Mouse (Mus musculus) intestine, postnatal 0 days (tissue): Measurements from ENCODE around the gene Tdgf1. TPM values are rescaled to one million over a fixed set of nuclear protein-coding genes. Genes with fewer than 3 reads are reported as not detected.

ENCODE experiments used
- ATAC-seq: fragments of 200-750 bp; cut with Nextera tagmentation; 2 replicates; pipeline ENCODE4 v1.8.0; 2017; ENCODE audit warnings: mild to moderate bottlenecking, moderate TSS enrichment, moderate library complexity
- H3K27ac ChIP-seq: fragments of 300-500 bp; sonication (generic); 2 replicates; pipeline ENCODE4 v1.5.1; 2014; ENCODE audit warnings: mild to moderate bottlenecking, low read depth, low read length, moderate library complexity
- H3K27me3 ChIP-seq: fragments of 300-500 bp; sonication (generic); replicated peaks from 2 replicates; pipeline ENCODE4 v1.6.1; 2014; ENCODE audit warnings: low read length, mixed read lengths; ENCODE audit not compliant: control insufficient read depth, insufficient read depth
- H3K36me3 ChIP-seq: fragments of 300-500 bp; sonication (generic); 2 replicates; pipeline ENCODE4 v1.6.1; 2014; ENCODE audit warnings: mild to moderate bottlenecking, moderate library complexity; ENCODE audit not compliant: control insufficient read depth, insufficient read depth
- H3K4me1 ChIP-seq: fragments of 300-500 bp; sonication (generic); replicated peaks from 2 replicates; pipeline ENCODE4 v1.6.1; 2014; ENCODE audit warnings: antibody characterized with exemption, low read length, mixed read lengths; ENCODE audit not compliant: control insufficient read depth, insufficient read depth
- H3K4me2 ChIP-seq: fragments of 300-500 bp; sonication (generic); replicated peaks from 2 replicates; pipeline ENCODE4 v1.6.1; 2014; ENCODE audit warnings: low read depth, mild to moderate bottlenecking, moderate library complexity
- H3K4me3 ChIP-seq: fragments of 300-500 bp; sonication (generic); 2 replicates; pipeline ENCODE4 v1.5.1; 2014; ENCODE audit warnings: low read depth, low read length
- H3K9ac ChIP-seq: fragments of 300-500 bp; sonication (generic); 2 replicates; pipeline ENCODE4 v1.6.1; 2014; ENCODE audit warnings: mild to moderate bottlenecking, low read depth, low read length
- H3K9me3 ChIP-seq: fragments of 300-500 bp; sonication (generic); 2 replicates; pipeline ENCODE4 v1.6.1; 2016; ENCODE audit warnings: mixed run types; ENCODE audit not compliant: control insufficient read depth
- CTCF ChIP-seq: sonication (generic); IDR thresholded peaks from 2 replicates; pipeline ENCODE4 v1.5.1; 2016; ENCODE audit warnings: low read depth, mild to moderate bottlenecking, control low read depth, antibody characterized with exemption, moderate library complexity
- WGBS: fragments of 180-500 bp; shearing (Covaris S2); extraction: QIAGEN DNeasy Blood & Tissue Kit; methylation state at CpG from one replicate; pipeline ENCODE4 v1.1.7; 2014; 5-methylcytosine and 5-hydroxymethylcytosine counted together
- polyA plus RNA-seq: library from polyadenylated mRNA; unstranded; fragments of >200 nt; fragmentation: Nextera tagmentation; extraction: Ambion mirVana; gene quantifications from 2 replicates; pipeline ENCODE4 v1.2.1, GENCODE M21; 2015

The Tdgf1 gene
- polyA plus RNA-seq, 1 experiment from 2014 or later, result not detected

- no peak for TF ChIP-seq CTCF
Measured at GRCm38 (mm10) chr9:110988078-110988477, 42.1 kb upstream of the Tdgf1 start.

DNA sequence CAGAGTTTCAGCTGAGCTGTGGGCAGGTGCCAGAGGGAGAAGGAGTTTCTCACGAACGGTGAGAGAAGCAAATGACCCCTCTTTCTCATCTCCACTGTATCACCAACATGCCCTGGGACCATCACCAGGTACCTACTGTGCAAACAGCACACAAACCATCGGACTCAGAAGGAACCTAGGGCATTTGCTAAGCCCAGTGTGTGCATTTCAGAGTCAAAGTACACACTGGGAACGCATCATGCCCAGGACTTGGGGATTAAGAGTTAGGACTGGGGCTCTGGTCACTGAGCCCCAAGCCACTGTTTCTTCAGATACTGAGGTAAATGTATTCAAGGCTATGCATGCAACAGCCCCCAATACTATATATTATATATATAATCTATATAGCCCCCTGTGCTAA, 41.4 kb upstream of the Tdgf1 start:
- H3K4me3 ChIP-seq, result no peak overlapping the region
- WGBS, result 52% methylated on average over 4 of the region's 4 CpGs
- no peaks in the 10 kb centered on the region for H3K4me1 ChIP-seq
- no peak overlapping the region for H3K4me2 ChIP-seq
- H3K9me3 ChIP-seq, result no peaks in the 10 kb centered on the region
- no peaks in the 10 kb centered on the region for H3K27me3 ChIP-seq
- no peaks in the 10 kb centered on the region for H3K36me3 ChIP-seq
- H3K27ac ChIP-seq, result no peak overlapping the region
- no peak for ATAC-seq
- H3K9ac ChIP-seq, result no peak overlapping the region
- TF ChIP-seq CTCF, result no peak

More at GRCm38 (mm10) chr9:110988078-110988477, 42.1 kb upstream of the Tdgf1 start:
- Histone ChIP-seq H3K27ac (no peak overlapping the region), H3K9me3 (no peaks in the 10 kb centered on the region), H3K4me2 (no peak overlapping the region), H3K4me3 (no peak overlapping the region), H3K9ac (no peak overlapping the region), H3K4me1 (no peaks in the 10 kb centered on the region), H3K27me3 (no peaks in the 10 kb centered on the region), H3K36me3 (no peaks in the 10 kb centered on the region)
- ATAC-seq, result no peak
- 50% methylated on average over 3 of the region's 3 CpGs for whole genome bisulfite sequencing

GRCm38 (mm10) chr9:110985951-110986350, 40.0 kb upstream of the Tdgf1 start:
- H3K4me2 ChIP-seq, result no peak overlapping the region
- no peak overlapping the region for H3K27ac ChIP-seq
- ATAC-seq, result 0 out of 2 replicates have a peak, but pooled peaks have one; percentile 8
- no peaks in the 10 kb centered on the region for H3K27me3 ChIP-seq
- no peak overlapping the region for H3K9ac ChIP-seq
- 82% methylated on average over 8 of the region's 8 CpGs for WGBS
- no peaks in the 10 kb centered on the region for H3K4me1 ChIP-seq
- no peaks in the 10 kb centered on the region for H3K9me3 ChIP-seq
- no peak for TF ChIP-seq CTCF
- H3K36me3 ChIP-seq, result no peaks in the 10 kb centered on the region
- no peak overlapping the region for H3K4me3 ChIP-seq

DNA sequence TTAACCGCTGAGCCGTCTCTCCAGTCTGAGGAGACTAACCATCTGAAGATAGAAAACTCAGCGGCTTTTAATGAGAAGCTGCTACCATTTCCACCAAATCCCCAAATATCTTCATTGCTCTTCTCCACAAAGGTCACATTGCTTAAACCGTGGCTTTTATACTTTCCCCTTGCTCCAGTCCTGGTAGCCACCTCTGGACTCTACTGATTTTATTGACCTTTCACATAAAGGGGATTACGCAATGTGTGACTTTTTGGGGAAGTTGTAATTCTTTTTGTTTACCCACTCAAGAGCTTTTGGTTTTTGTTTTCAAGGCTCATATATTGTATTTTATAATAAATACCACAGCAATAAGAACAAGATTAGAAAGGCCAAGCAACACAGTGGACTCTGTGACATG, 39.6 kb upstream of the Tdgf1 start:
- Histone ChIP-seq H3K4me3 (no peak overlapping the region), H3K4me1 (no peaks in the 10 kb centered on the region), H3K9me3 (no peaks in the 10 kb centered on the region), H3K27me3 (no peaks in the 10 kb centered on the region), H3K9ac (no peak overlapping the region), H3K27ac (no peak overlapping the region), H3K4me2 (no peak overlapping the region), H3K36me3 (no peaks in the 10 kb centered on the region)
- no peak for TF ChIP-seq CTCF
- no peak for ATAC-seq
- 89% methylated on average over 5 of the region's 5 CpGs for WGBS

GRCm38 (mm10) chr9:110984096-110984495, 38.1 kb upstream of the Tdgf1 start:
- Histone ChIP-seq H3K9me3 (no peaks in the 10 kb centered on the region), H3K4me1 (no peaks in the 10 kb centered on the region), H3K27ac (no peak overlapping the region), H3K4me3 (no peak overlapping the region), H3K9ac (no peak overlapping the region), H3K4me2 (no peak overlapping the region), H3K36me3 (no peaks in the 10 kb centered on the region), H3K27me3 (no peaks in the 10 kb centered on the region)
- WGBS, result 94% methylated on average over 9 of the region's 9 CpGs
- ATAC-seq, result no peak
- TF ChIP-seq CTCF, result no peak

DNA sequence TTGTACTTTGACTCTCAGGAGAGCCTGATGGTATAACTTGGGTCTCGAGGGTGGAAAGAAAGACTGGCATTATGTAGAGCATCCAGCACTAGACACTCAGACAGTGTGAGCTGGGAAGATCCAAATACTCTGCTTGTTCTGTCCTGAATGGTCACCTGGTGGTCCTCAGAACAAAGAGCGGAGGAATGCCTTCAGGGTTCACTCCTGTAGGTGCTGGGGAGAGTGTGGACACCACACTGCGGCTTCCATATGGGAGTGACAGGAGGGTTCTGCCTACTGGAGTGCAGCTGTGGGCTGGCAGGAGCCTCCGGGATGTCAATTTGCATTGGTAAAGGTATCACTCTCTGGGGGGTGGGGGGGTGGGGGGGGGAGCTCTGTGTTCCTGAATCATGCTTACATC, 36.4 kb upstream of the Tdgf1 start:
- H3K36me3 ChIP-seq, result no peaks in the 10 kb centered on the region
- H3K9me3 ChIP-seq, result no peaks in the 10 kb centered on the region
- no peaks in the 10 kb centered on the region for H3K27me3 ChIP-seq
- no peak for ATAC-seq
- no peak overlapping the region for H3K27ac ChIP-seq
- no peaks in the 10 kb centered on the region for H3K4me1 ChIP-seq
- 76% methylated on average over 4 of the region's 4 CpGs for WGBS
- no peak overlapping the region for H3K4me2 ChIP-seq
- no peak overlapping the region for H3K9ac ChIP-seq
- TF ChIP-seq CTCF, result no peak
- no peak overlapping the region for H3K4me3 ChIP-seq

DNA sequence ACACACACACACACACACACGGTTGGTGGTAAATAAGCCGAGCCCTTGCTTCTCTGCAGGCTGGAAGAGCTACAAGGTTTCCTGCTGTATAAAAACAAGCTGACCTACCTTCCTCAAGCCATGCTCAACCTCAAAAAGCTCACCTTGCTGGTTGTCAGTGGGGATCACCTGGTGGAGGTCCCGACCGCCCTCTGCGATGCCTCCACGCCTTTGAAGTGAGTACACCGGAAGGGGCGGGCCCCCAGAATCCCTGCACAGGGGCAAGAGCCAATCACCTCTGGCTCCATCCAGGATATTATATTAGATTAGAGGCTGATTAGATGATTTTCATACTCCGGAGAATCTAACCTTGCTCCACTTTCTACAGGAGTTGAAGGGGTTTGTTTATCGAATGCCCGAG, 33.5 kb upstream of the Tdgf1 start:
- no peak for ATAC-seq
- 93% methylated on average over 11 of the region's 11 CpGs for WGBS
- Histone ChIP-seq H3K9ac (no peak overlapping the region), H3K27ac (no peak overlapping the region), H3K4me3 (no peak overlapping the region), H3K27me3 (no peaks in the 10 kb centered on the region), H3K4me1 (no peaks in the 10 kb centered on the region), H3K9me3 (no peaks in the 10 kb centered on the region), H3K4me2 (no peak overlapping the region), H3K36me3 (no peaks in the 10 kb centered on the region)
- no peak for TF ChIP-seq CTCF
